Mouse (Mus musculus) kidney, postnatal 14 days (tissue): Measurements from ENCODE around the gene Lcn5.

Experiments
- DNase-seq: peaks from one replicate; pipeline ENCODE4 v3.0.0; 2022; ENCODE audit warnings: mixed read lengths

Lcn5 gene

GRCm38 (mm10) chr2:25657652-25658051 is at the start of gene Lcn5:
TSS of gene Lcn5 (plus strand) at chr2:25657952.
- DNase-seq, result no peak

- no peak for DNase-seq
Measured at GRCm38 (mm10) chr2:25608671-25609070, 49.1 kb upstream of the Lcn5 start.

- no peak for DNase-seq
Measured at GRCm38 (mm10) chr2:25616398-25616797, 41.4 kb upstream of the Lcn5 start.

- no peak for DNase-seq
Measured at GRCm38 (mm10) chr2:25617578-25617977, 40.2 kb upstream of the Lcn5 start, which contains the start of gene Ccdc183. TSS of gene Ccdc183 (minus strand) at chr2:25617678.

GRCm38 (mm10) chr2:25620386-25620785 is 37.4 kb upstream of the Lcn5 start:
- DNase-seq, result no peak

GRCm38 (mm10) chr2:25620852-25621228 is 36.9 kb upstream of the Lcn5 start:
- DNase-seq, result no peak

- peak; percentile 94 for DNase-seq
Measured at GRCm38 (mm10) chr2:25621229-25622200, 36.2 kb upstream of the Lcn5 start, which contains the start of gene Tmem141. TSS of gene Tmem141 (minus strand) at chr2:25622005.

GRCm38 (mm10) chr2:25625986-25626385 is 31.8 kb upstream of the Lcn5 start:
- no peak for DNase-seq

GRCm38 (mm10) chr2:25627811-25628210 is 29.9 kb upstream of the Lcn5 start, which contains the start of gene Fcna:
TSS of gene Fcna (minus strand) at chr2:25628030.
- DNase-seq, result no peak

GRCm38 (mm10) chr2:25628738-25629137 is 29.0 kb upstream of the Lcn5 start:
- DNase-seq, result peak; percentile 48

- DNase-seq, result no peak
Measured at GRCm38 (mm10) chr2:25633616-25634015, 24.1 kb upstream of the Lcn5 start.

- DNase-seq, result no peak
Measured at GRCm38 (mm10) chr2:25634046-25634445, 23.7 kb upstream of the Lcn5 start.

GRCm38 (mm10) chr2:25639890-25640289 is 17.9 kb upstream of the Lcn5 start:
- DNase-seq, result peak; percentile 32

GRCm38 (mm10) chr2:25652902-25653301 is 4.8 kb upstream of the Lcn5 start, which contains the start of gene Lcn8:
TSS of gene Lcn8 (plus strand) at chr2:25653120.
- DNase-seq, result no peak

GRCm38 (mm10) chr2:25654502-25654901 is 3.2 kb upstream of the Lcn5 start:
- peak; percentile 8 for DNase-seq

GRCm38 (mm10) chr2:25656691-25657090 is 1.1 kb upstream of the Lcn5 start:
- DNase-seq, result no peak

- no peak for DNase-seq
Measured at GRCm38 (mm10) chr2:25657246-25657645, 506 bp upstream of the Lcn5 start.

- no peak for DNase-seq
Measured at GRCm38 (mm10) chr2:25660279-25660678, 2.5 kb downstream of the Lcn5 start.

- no peak for DNase-seq
Measured at GRCm38 (mm10) chr2:25661245-25661970, 3.7 kb downstream of the Lcn5 start.

GRCm38 (mm10) chr2:25663511-25663910 is 5.8 kb downstream of the Lcn5 start:
- peak; percentile 50 for DNase-seq

- DNase-seq, result no peak
Measured at GRCm38 (mm10) chr2:25664125-25664524, 6.4 kb downstream of the Lcn5 start.

GRCm38 (mm10) chr2:25666516-25666915 is 8.8 kb downstream of the Lcn5 start:
- DNase-seq, result no peak

- DNase-seq, result no peak
Measured at GRCm38 (mm10) chr2:25676486-25676885, 18.7 kb downstream of the Lcn5 start, which contains the start of gene Lcn6. TSS of gene Lcn6 (plus strand) at chr2:25676786.
